Mouse (Mus musculus): Measurements from ENCODE around the gene P4ha2. TPM values are rescaled to one million over a fixed set of nuclear protein-coding genes. Genes with fewer than 3 reads are reported as not detected.

Gene P4ha2
- polyA plus RNA-seq, 1 experiment from 2014 or later, result 44.5 TPM

DNA sequence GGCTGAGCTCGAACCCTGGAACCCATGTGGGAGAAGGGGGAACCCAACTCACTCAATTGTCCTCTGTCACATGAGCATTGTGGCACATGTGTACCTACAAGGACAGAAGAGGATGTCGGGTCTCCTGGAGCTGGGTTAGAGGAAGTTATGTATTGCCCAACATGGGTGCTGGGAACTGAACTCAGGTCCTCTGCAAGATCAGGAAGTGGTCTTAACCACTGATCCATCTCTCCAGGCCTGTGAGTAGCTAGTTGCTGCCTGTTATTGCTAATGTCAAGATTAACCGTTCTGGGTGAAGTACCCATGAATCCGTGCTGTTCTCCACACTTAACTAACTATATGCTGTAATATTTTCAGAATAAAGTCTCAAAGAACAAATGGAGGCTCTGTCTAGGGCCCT, 74.3 kb downstream of the P4ha2 start:
- no peaks in the 10 kb centered on the region for H3K9me3 ChIP-seq (replicated peaks)
- no peak overlapping the region for H3K27ac ChIP-seq
- H3K9ac ChIP-seq, result no peak overlapping the region
- 90% methylated on average over 4 of the region's 4 CpGs for WGBS
- H3K4me2 ChIP-seq, result no peak overlapping the region
- no peak overlapping the region for H3K4me3 ChIP-seq (replicated peaks)
- H3K36me3 ChIP-seq, result no peaks in the 10 kb centered on the region
- H3K4me1 ChIP-seq, result no peaks in the 10 kb centered on the region
- H3K27me3 ChIP-seq, result no peaks in the 10 kb centered on the region
- ATAC-seq (replicated peaks; ENCODE audit: low FRiP score), result no peak

GRCm38 (mm10) chr11:54174877-54175276, 75.0 kb downstream of the P4ha2 start:
- Histone ChIP-seq H3K9me3 (replicated peaks) (no peaks in the 10 kb centered on the region), H3K9ac (no peak overlapping the region), H3K27ac (no peak overlapping the region), H3K27me3 (no peaks in the 10 kb centered on the region), H3K36me3 (no peaks in the 10 kb centered on the region), H3K4me2 (no peak overlapping the region), H3K4me1 (no peaks in the 10 kb centered on the region), H3K4me3 (replicated peaks) (no peak overlapping the region)
- no peak for ATAC-seq (replicated peaks; ENCODE audit: low FRiP score)
- 72% methylated on average over 2 of the region's 2 CpGs for whole genome bisulfite sequencing

Other genes starting within 250 kb of the P4ha2 start
- gene Gm12216, start 240.8 kb upstream of the P4ha2 start, polyA plus RNA-seq (2015; fragmentation: Nextera tagmentation; extraction: Ambion mirVana), result 1.3 and 1.6 TPM in 2 replicates
- gene Slc22a5, start 208.4 kb upstream of the P4ha2 start, polyA plus RNA-seq (2015; fragmentation: Nextera tagmentation; extraction: Ambion mirVana), result 12.6 and 14.1 TPM in 2 replicates
- 3.9 and 5.6 TPM in 2 replicates for gene Slc22a21, start 119.8 kb upstream of the P4ha2 start, polyA plus RNA-seq (2015; fragmentation: Nextera tagmentation; extraction: Ambion mirVana)
- gene Slc22a4, start 72.0 kb upstream of the P4ha2 start, polyA plus RNA-seq (2015; fragmentation: Nextera tagmentation; extraction: Ambion mirVana), result 1.4 and 1.9 TPM in 2 replicates
- gene Pdlim4, start 31.1 kb upstream of the P4ha2 start, polyA plus RNA-seq (2015; fragmentation: Nextera tagmentation; extraction: Ambion mirVana), result 47.1 and 53.2 TPM in 2 replicates
- not detected in 2 replicates for gene Csf2, start 149.6 kb downstream of the P4ha2 start, polyA plus RNA-seq (2015; fragmentation: Nextera tagmentation; extraction: Ambion mirVana)
- gene Il3, start 167.2 kb downstream of the P4ha2 start, polyA plus RNA-seq (2015; fragmentation: Nextera tagmentation; extraction: Ambion mirVana), result not detected in 2 replicates
- 0.70 and 0.89 TPM in 2 replicates for gene Acsl6, start 203.7 kb downstream of the P4ha2 start, polyA plus RNA-seq (2015; fragmentation: Nextera tagmentation; extraction: Ambion mirVana)